Mouse (Mus musculus) MEL (cell line): ENCODE data around the gene Upk3a. TPM values are rescaled to one million over a fixed set of nuclear protein-coding genes. Genes with fewer than 3 reads are reported as not detected.

Source experiments
- DNase-seq: peaks from one replicate; pipeline ENCODE4 v3.0.0; 2011; ENCODE audit warnings: low read depth, low spot score
- H3K27ac ChIP-seq: 2 replicates; pipeline ENCODE4 v1.5.1; 2012; ENCODE audit warnings: low read depth, mild to moderate bottlenecking, control low read depth, low read length, moderate library complexity; ENCODE audit not compliant: control insufficient read depth
- H3K27me3 ChIP-seq, 2 experiments: fragments of 150-350 bp in 1 of 2; sonication (generic) in 1 of 2; 2 replicates each; pipeline ENCODE4 v1.6.1; 2012; ENCODE audit warnings: low read length in 2 of 2, mild to moderate bottlenecking in 2 of 2, improper control_type of control experiment in 1 of 2, moderate library complexity in 1 of 2; ENCODE audit not compliant: insufficient read depth in 2 of 2, control insufficient read depth in 1 of 2
- H3K36me3 ChIP-seq, 2 experiments: 2 replicates each; pipeline ENCODE4 v1.6.1; 2012 to 2014; ENCODE audit warnings: low read length in 2 of 2, improper control_type of control experiment in 1 of 2, inconsistent platforms in 1 of 2, mild to moderate bottlenecking in 1 of 2; ENCODE audit not compliant: insufficient read depth in 2 of 2, control insufficient read depth in 1 of 2
- H3K4me1 ChIP-seq, 2 experiments: fragments of 150-350 bp in 1 of 2; sonication (generic) in 1 of 2; 2 replicates each; pipeline ENCODE4 v1.6.1; 2012; ENCODE audit warnings: low read length in 2 of 2, improper control_type of control experiment in 1 of 2, mild to moderate bottlenecking in 1 of 2; ENCODE audit not compliant: insufficient read depth in 2 of 2, control insufficient read depth in 1 of 2
- H3K4me3 ChIP-seq, 2 experiments: fragments of 150-350 bp in 1 of 2; sonication (generic) in 1 of 2; 2 replicates each; pipeline ENCODE4 v1.5.1; 2012; ENCODE audit warnings: low read depth in 2 of 2, low read length in 2 of 2, mild to moderate bottlenecking in 2 of 2, moderate library complexity in 2 of 2, control low read depth in 1 of 2, improper control_type of control experiment in 1 of 2; ENCODE audit not compliant: control insufficient read depth in 1 of 2, insufficient read depth in 1 of 2
- H3K79me2 ChIP-seq: 2 replicates; pipeline ENCODE4 v1.6.1; 2012; ENCODE audit warnings: mild to moderate bottlenecking, low read length, moderate library complexity; ENCODE audit not compliant: control insufficient read depth, poor library complexity, insufficient read depth
- H3K9ac ChIP-seq: 2 replicates; pipeline ENCODE4 v1.6.1; 2012; ENCODE audit warnings: low read depth, mild to moderate bottlenecking, control low read depth, low read length, moderate library complexity; ENCODE audit not compliant: control insufficient read depth, poor library complexity, severe bottlenecking
- H3K9me3 ChIP-seq: fragments of 150-350 bp; sonication (generic); replicated peaks from 2 replicates; pipeline ENCODE4 v1.6.1; 2012; ENCODE audit warnings: mild to moderate bottlenecking, low read length, improper control_type of control experiment, moderate library complexity; ENCODE audit not compliant: insufficient read depth
- BHLHE40 ChIP-seq: IDR thresholded peaks from 2 replicates; pipeline ENCODE4 v1.6.1; 2012; ENCODE audit warnings: low read depth, mild to moderate bottlenecking, inconsistent platforms, low read length, improper control_type of control experiment, borderline replicate concordance
- CHD1 ChIP-seq: IDR thresholded peaks from 2 replicates; pipeline ENCODE4 v1.6.1; 2012; ENCODE audit warnings: low read depth, mild to moderate bottlenecking, inconsistent platforms, low read length, improper control_type of control experiment
- CHD2 ChIP-seq: IDR thresholded peaks from 2 replicates; pipeline ENCODE4 v1.6.1; 2011; ENCODE audit warnings: low read length, improper control_type of control experiment
- CTCF ChIP-seq, 3 experiments: IDR thresholded peaks in 2 of 3; conservative IDR thresholded peaks in 1 of 3; 2 replicates each; pipeline ENCODE4 v1.5.1; 2011 to 2012; ENCODE audit warnings: low read length in 3 of 3, low read depth in 2 of 3, mild to moderate bottlenecking in 2 of 3, improper control_type of control experiment in 1 of 3, inconsistent platforms in 1 of 3, mixed read lengths in 1 of 3, moderate library complexity in 1 of 3; ENCODE audit not compliant: control insufficient read depth in 1 of 3, insufficient read depth in 1 of 3, poor library complexity in 1 of 3, severe bottlenecking in 1 of 3
- ELF1 ChIP-seq: IDR thresholded peaks from 2 replicates; pipeline ENCODE4 v1.6.1; 2014; ENCODE audit warnings: low read depth, mild to moderate bottlenecking, inconsistent platforms, low read length, improper control_type of control experiment, moderate library complexity
- EP300 ChIP-seq, 2 experiments: IDR thresholded peaks; 2 replicates each; pipeline ENCODE4 v1.6.1; 2011; ENCODE audit warnings: improper control_type of control experiment in 2 of 2, low read length in 2 of 2, low read depth in 1 of 2, mild to moderate bottlenecking in 1 of 2
- ETS1 ChIP-seq: IDR thresholded peaks from 2 replicates; pipeline ENCODE4 v1.6.1; 2012; ENCODE audit warnings: low read depth, mild to moderate bottlenecking, inconsistent platforms, low read length, improper control_type of control experiment, moderate library complexity
- GATA1 ChIP-seq: IDR thresholded peaks from 2 replicates; pipeline ENCODE4 v1.6.1; 2011; ENCODE audit warnings: low read depth, low read length, improper control_type of control experiment
- HCFC1 ChIP-seq: IDR thresholded peaks from 2 replicates; pipeline ENCODE4 v1.6.1; 2012; ENCODE audit warnings: low read depth, mild to moderate bottlenecking, inconsistent platforms, low read length, improper control_type of control experiment, moderate library complexity
- JUND ChIP-seq: IDR thresholded peaks from 2 replicates; pipeline ENCODE4 v1.6.1; 2011; ENCODE audit warnings: low read depth, mild to moderate bottlenecking, improper control_type of control experiment, low read length
- KAT2A ChIP-seq: conservative IDR thresholded peaks from 2 replicates; pipeline ENCODE4 v1.6.1; 2012; ENCODE audit warnings: low read depth, low read length, improper control_type of control experiment, inconsistent platforms
- MAFK ChIP-seq: IDR thresholded peaks from 2 replicates; pipeline ENCODE4 v1.6.1; 2011; ENCODE audit warnings: low read depth, mild to moderate bottlenecking, low read length, improper control_type of control experiment, borderline replicate concordance
- MAX ChIP-seq: IDR thresholded peaks from 2 replicates; pipeline ENCODE4 v1.6.1; 2011; ENCODE audit warnings: low read length, improper control_type of control experiment
- MXI1 ChIP-seq: IDR thresholded peaks from 2 replicates; pipeline ENCODE4 v1.6.1; 2011; ENCODE audit warnings: mild to moderate bottlenecking, low read depth, low read length, improper control_type of control experiment
- MYC ChIP-seq: IDR thresholded peaks from 2 replicates; pipeline ENCODE4 v1.6.1; 2011; ENCODE audit warnings: low read depth, mild to moderate bottlenecking, low read length, improper control_type of control experiment, moderate library complexity
- NRF1 ChIP-seq: IDR thresholded peaks from 2 replicates; pipeline ENCODE4 v1.6.1; 2014; ENCODE audit warnings: low read depth, mild to moderate bottlenecking, inconsistent platforms, low read length, improper control_type of control experiment, moderate library complexity; ENCODE audit not compliant: poor library complexity, insufficient read depth, severe bottlenecking
- POLR2A ChIP-seq, 2 experiments: IDR thresholded peaks; 2 replicates each; pipeline ENCODE4 v1.6.1; 2011 to 2012; ENCODE audit warnings: low read length in 2 of 2, mild to moderate bottlenecking in 2 of 2, control low read depth in 1 of 2, improper control_type of control experiment in 1 of 2, low read depth in 1 of 2, moderate library complexity in 1 of 2; ENCODE audit not compliant: control insufficient read depth in 1 of 2, insufficient read depth in 1 of 2, poor library complexity in 1 of 2
- RAD21 ChIP-seq: IDR thresholded peaks from 2 replicates; pipeline ENCODE4 v1.6.1; 2011; ENCODE audit warnings: mild to moderate bottlenecking, low read depth, low read length, improper control_type of control experiment
- SIN3A ChIP-seq: IDR thresholded peaks from 2 replicates; pipeline ENCODE4 v1.6.1; 2012; ENCODE audit warnings: low read length, improper control_type of control experiment, inconsistent platforms
- SMC3 ChIP-seq: IDR thresholded peaks from 2 replicates; pipeline ENCODE4 v1.6.1; 2011; ENCODE audit warnings: low read depth, low read length, improper control_type of control experiment
- TAL1 ChIP-seq: IDR thresholded peaks from 2 replicates; pipeline ENCODE4 v1.6.1; 2012; ENCODE audit warnings: mild to moderate bottlenecking, inconsistent platforms, low read length, moderate library complexity, mixed read lengths
- TCF12 ChIP-seq: IDR thresholded peaks from 2 replicates; pipeline ENCODE4 v1.6.1; 2014; ENCODE audit warnings: low read depth, mild to moderate bottlenecking, inconsistent platforms, low read length, improper control_type of control experiment, moderate library complexity
- UBTF ChIP-seq: IDR thresholded peaks from 2 replicates; pipeline ENCODE4 v1.6.1; 2012; ENCODE audit warnings: low read depth, mild to moderate bottlenecking, inconsistent platforms, low read length, improper control_type of control experiment, moderate library complexity, borderline replicate concordance; ENCODE audit not compliant: insufficient read depth
- ZC3H11A ChIP-seq: IDR thresholded peaks from 2 replicates; pipeline ENCODE4 v1.6.1; 2012; ENCODE audit warnings: low read depth, mild to moderate bottlenecking, inconsistent platforms, low read length, improper control_type of control experiment
- ZMIZ1 ChIP-seq: IDR thresholded peaks from 2 replicates; pipeline ENCODE4 v1.6.1; 2012; ENCODE audit warnings: low read depth, mild to moderate bottlenecking, inconsistent platforms, low read length, improper control_type of control experiment, moderate library complexity
- polyA plus RNA-seq, 2 experiments: library from polyadenylated mRNA; stranded (reverse) in 1 of 2; unstranded in 1 of 2; fragments of >175 nt in 1 of 2; fragments of >200 nt in 1 of 2; gene quantifications; 2 replicates each; pipeline versions ENCODE4 v1.2.1 to v1.2.4; 2012; ENCODE audit warnings: low replicate concordance in 2 of 2, low read depth in 1 of 2; ENCODE audit not compliant: insufficient read length in 2 of 2, insufficient read depth in 1 of 2, missing spikeins in 1 of 2
- total RNA-seq: library from RNA; depleted of rRNA; stranded (reverse); fragments of 300-350 nt; gene quantifications from 2 replicates; pipeline ENCODE4 v1.2.3, GENCODE M21; 2012

Upk3a gene
- total and polyA plus RNA-seq, 3 experiments = not detected

- H3K27me3 ChIP-seq = no peaks in the 10 kb centered on the region
- H3K9me3 ChIP-seq = no peaks in the 10 kb centered on the region
- H3K27ac ChIP-seq = no peak overlapping the region
- DNase-seq = no peak
- no peak for TF ChIP-seq TAL1
- no peak for TF ChIP-seq KAT2A
- TF ChIP-seq MAFK = no peak
- no peak for TF ChIP-seq CHD2
- TF ChIP-seq RAD21 = no peak
- no peak for TF ChIP-seq ETS1
- no peak for TF ChIP-seq ZC3H11A
- no peak for TF ChIP-seq MXI1
- TF ChIP-seq ZMIZ1 = no peak
- no peak for TF ChIP-seq MAX
- no peak for TF ChIP-seq NRF1
- TF ChIP-seq, all 39 proteins: peak for 0
- Histone ChIP-seq H3K4me3 (no peak overlapping the region), H3K9ac (no peak overlapping the region), H3K79me2 (no peaks in the 10 kb centered on the region), H3K4me1 (no peaks in the 10 kb centered on the region), H3K36me3 (no peaks in the 10 kb centered on the region)
These were observed 41.2 kb upstream of the Upk3a start for GRCm38 (mm10) chr15:84975729-84976128.

GRCm38 (mm10) chr15:84981609-84982313 is 35.2 kb upstream of the Upk3a start:
- no peak overlapping the region for H3K4me3 ChIP-seq
- H3K4me1 ChIP-seq = peaks cover 0 to 6% of the 10 kb centered on the region in 2 experiments; a peak in 1 of 4 replicates
- no peak overlapping the region for H3K9ac ChIP-seq

More at GRCm38 (mm10) chr15:84981609-84982313, 35.2 kb upstream of the Upk3a start:
- Histone ChIP-seq H3K27ac (no peak overlapping the region), H3K27me3 (no peaks in the 10 kb centered on the region), H3K36me3 (peaks cover 0 to 4% of the 10 kb centered on the region in 2 experiments; a peak in 2 of 4 replicates), H3K79me2 (peaks cover 2% of the 10 kb centered on the region; the same call in 1 of the 2 replicates), H3K9me3 (no peaks in the 10 kb centered on the region)
- no peak for DNase-seq
- TF ChIP-seq MYC (no peak), EP300 (IDR thresholded peaks at IDR 0.05; ENCODE audit: low read depth in 1 of 2, low read length in 2 of 2) (no peak), ETS1 (no peak), POLR2A (IDR thresholded peaks at IDR 0.05; ENCODE audit: control insufficient read depth in 1 of 2, insufficient read depth in 1 of 2, low read depth in 1 of 2, low read length in 2 of 2, poor library complexity in 1 of 2) (no peak), GATA1 (no peak), SIN3A (no peak), TCF12 (no peak), CTCF (IDR thresholded peaks at IDR 0.05 in 2 of 3, conservative IDR thresholded peaks at IDR 0.05 in 1 of 3; ENCODE audit: control insufficient read depth in 1 of 3, insufficient read depth in 1 of 3, low read depth in 2 of 3, low read length in 3 of 3, poor library complexity in 1 of 3, severe bottlenecking in 1 of 3) (no peak), ELF1 (no peak), ZMIZ1 (no peak), NRF1 (no peak), UBTF (no peak), CHD1 (no peak), MAFK (no peak), CHD2 (no peak), MXI1 (no peak), SMC3 (no peak), JUND (no peak), HCFC1 (no peak), BHLHE40 (no peak)
